Mouse (Mus musculus): ENCODE data around the gene Ank. TPM values are rescaled to one million over a fixed set of nuclear protein-coding genes. Genes with fewer than 3 reads are reported as not detected.

The Ank gene
- total and polyA plus RNA-seq, 3 experiments = 0.04 to 0.15 TPM; not detected in 1

- Histone ChIP-seq H3K27ac (ENCODE audit: control insufficient read depth, low read depth, low read length) (peak within 1 kb of the TSS; percentile 31), H3K79me2 (ENCODE audit: control insufficient read depth, insufficient read depth, low read length, poor library complexity) (peaks cover 43% of the 10 kb centered on the region), H3K4me3 (ENCODE audit: control insufficient read depth in 1 of 2, insufficient read depth in 1 of 2, low read depth in 2 of 2, low read length in 2 of 2) (peak within 1 kb of the TSS; percentile 53 to 69), H3K9ac (ENCODE audit: control insufficient read depth, low read depth, low read length, poor library complexity, severe bottlenecking) (peak within 1 kb of the TSS; percentile 90), H3K4me1 (ENCODE audit: control insufficient read depth in 1 of 2, insufficient read depth in 2 of 2, low read length in 2 of 2) (peaks cover 16 to 21% of the 10 kb centered on the region in 2 experiments), H3K27me3 (ENCODE audit: control insufficient read depth in 1 of 2, insufficient read depth in 2 of 2, low read length in 2 of 2) (no peaks in the 10 kb centered on the region), H3K9me3 (replicated peaks; ENCODE audit: insufficient read depth, low read length) (no peaks in the 10 kb centered on the region), H3K36me3 (ENCODE audit: control insufficient read depth in 1 of 2, insufficient read depth in 2 of 2, low read length in 2 of 2) (peaks cover 2 to 37% of the 10 kb centered on the region in 2 experiments)
- DNase-seq (ENCODE audit: low read depth, low spot score) = peak; percentile 99
- TF ChIP-seq MYC (IDR thresholded peaks at IDR 0.05; ENCODE audit: low read depth, low read length) = peak; percentile 96
- no peak for TF ChIP-seq BHLHE40 (IDR thresholded peaks at IDR 0.05; ENCODE audit: borderline replicate concordance, low read depth, low read length)
- peak; percentile 98; the same call in 1 of the 2 replicates for TF ChIP-seq NRF1 (IDR thresholded peaks at IDR 0.05; ENCODE audit: insufficient read depth, low read depth, low read length, poor library complexity, severe bottlenecking)
- TF ChIP-seq UBTF (IDR thresholded peaks at IDR 0.05; ENCODE audit: borderline replicate concordance, insufficient read depth, low read depth, low read length) = no peak
- TF ChIP-seq POLR2AphosphoS2 (IDR thresholded peaks at IDR 0.05; ENCODE audit: low read length) = peak; percentile 97
- TF ChIP-seq MEF2A (IDR thresholded peaks at IDR 0.05; ENCODE audit: extremely low read depth, insufficient replicate concordance, low read depth, low read length, poor library complexity, severe bottlenecking) = no peak
- peak; percentile 97 for TF ChIP-seq MAZ (IDR thresholded peaks at IDR 0.05; ENCODE audit: low read depth, low read length)
- peak; percentile 85 for TF ChIP-seq ZMIZ1 (IDR thresholded peaks at IDR 0.05; ENCODE audit: low read depth, low read length)
- no peak for TF ChIP-seq GABPA (IDR thresholded peaks at IDR 0.05; ENCODE audit: low read depth, low read length)
- no peak for TF ChIP-seq CHD1 (IDR thresholded peaks at IDR 0.05; ENCODE audit: low read depth, low read length)
- TF ChIP-seq TBP (IDR thresholded peaks at IDR 0.05; ENCODE audit: low read depth, low read length) = peak; percentile 86
- TF ChIP-seq TAL1 (IDR thresholded peaks at IDR 0.05; ENCODE audit: low read length) = no peak
- no peak for TF ChIP-seq ZNF384 (IDR thresholded peaks at IDR 0.05; ENCODE audit: low read depth, low read length)
- peak; percentile 96 to 99 for TF ChIP-seq POLR2A (IDR thresholded peaks at IDR 0.05; ENCODE audit: control insufficient read depth in 1 of 2, insufficient read depth in 1 of 2, low read depth in 1 of 2, low read length in 2 of 2, poor library complexity in 1 of 2)
- peak; percentile 87 for TF ChIP-seq MXI1 (IDR thresholded peaks at IDR 0.05; ENCODE audit: low read depth, low read length)
- no peak; the same call in 1 of the 2 replicates for TF ChIP-seq KAT2A (conservative IDR thresholded peaks at IDR 0.05; ENCODE audit: low read depth, low read length)
- peak; percentile 88 for TF ChIP-seq CHD2 (IDR thresholded peaks at IDR 0.05; ENCODE audit: low read length)
- TF ChIP-seq SMC3 (IDR thresholded peaks at IDR 0.05; ENCODE audit: low read depth, low read length) = no peak
- TF ChIP-seq SIN3A (IDR thresholded peaks at IDR 0.05; ENCODE audit: low read length) = peak; percentile 91
- TF ChIP-seq ZC3H11A (IDR thresholded peaks at IDR 0.05; ENCODE audit: low read depth, low read length) = no peak
- no peak for TF ChIP-seq RAD21 (IDR thresholded peaks at IDR 0.05; ENCODE audit: low read depth, low read length)
- no peak for TF ChIP-seq GATA1 (IDR thresholded peaks at IDR 0.05; ENCODE audit: low read depth, low read length)
- no peak for TF ChIP-seq JUND (IDR thresholded peaks at IDR 0.05; ENCODE audit: low read depth, low read length)
- peak; percentile 72; the same call in 1 of the 2 replicates for TF ChIP-seq POLR2AphosphoS5 (IDR thresholded peaks at IDR 0.05; ENCODE audit: borderline replicate concordance, low read depth, low read length)
- peak; percentile 91 for TF ChIP-seq HCFC1 (IDR thresholded peaks at IDR 0.05; ENCODE audit: low read depth, low read length)
- peak; percentile 98 for TF ChIP-seq ELF1 (IDR thresholded peaks at IDR 0.05; ENCODE audit: low read depth, low read length)
- TF ChIP-seq MAX (IDR thresholded peaks at IDR 0.05; ENCODE audit: low read length) = peak; percentile 92
- TF ChIP-seq MYB (IDR thresholded peaks at IDR 0.05; ENCODE audit: low read depth, low read length) = no peak
- TF ChIP-seq USF2 (IDR thresholded peaks at IDR 0.05; ENCODE audit: borderline replicate concordance in 1 of 2, insufficient read depth in 1 of 2, low read depth in 1 of 2, low read length in 2 of 2) = no peak
- no peak for TF ChIP-seq EP300 (IDR thresholded peaks at IDR 0.05; ENCODE audit: low read depth in 1 of 2, low read length in 2 of 2)
- TF ChIP-seq TCF12 (IDR thresholded peaks at IDR 0.05; ENCODE audit: low read depth, low read length) = peak; percentile 69
- no peak for TF ChIP-seq MAFK (IDR thresholded peaks at IDR 0.05; ENCODE audit: borderline replicate concordance, low read depth, low read length)
- no peak for TF ChIP-seq E2F4 (IDR thresholded peaks at IDR 0.05; ENCODE audit: borderline replicate concordance, low read depth, low read length)
- TF ChIP-seq ZKSCAN1 (IDR thresholded peaks at IDR 0.05; ENCODE audit: low read depth, low read length) = no peak
- TF ChIP-seq USF1 (IDR thresholded peaks at IDR 0.05; ENCODE audit: low read depth, low read length) = peak; percentile 56
- no peak for TF ChIP-seq CTCF (IDR thresholded peaks at IDR 0.05 in 2 of 3, conservative IDR thresholded peaks at IDR 0.05 in 1 of 3; ENCODE audit: control insufficient read depth in 1 of 3, insufficient read depth in 1 of 3, low read depth in 2 of 3, low read length in 3 of 3, poor library complexity in 1 of 3, severe bottlenecking in 1 of 3)
Observed at GRCm38 (mm10) chr15:27630601-27631383, 164.3 kb downstream of the Ank start, which contains the start of gene Otulin. Gene Otulin, minus strand, starts transcription at chr15:27630693.

Data from MEL (cell line).